Mouse (Mus musculus) small intestine, adult 2 months (tissue): ENCODE results near the gene Apaf1.
A peak's percentile ranks its signal among the peaks of the same experiment; 100 is the strongest.

Experiments used
- CTCF ChIP-seq: fragments of 200-500 bp; IDR thresholded peaks from 2 replicates; pipeline ENCODE4 v1.5.1; 2012; ENCODE audit warnings: low read depth, mild to moderate bottlenecking, control low read depth, inconsistent platforms, low read length, moderate library complexity, mixed read lengths; ENCODE audit not compliant: insufficient replicate concordance, insufficient read length; ENCODE audit errors: extremely low read depth
- POLR2A ChIP-seq: fragments of 200-500 bp; IDR thresholded peaks from 2 replicates; pipeline ENCODE4 v1.6.1; 2012; ENCODE audit warnings: low read depth, mild to moderate bottlenecking, control low read depth, inconsistent platforms, low read length, moderate library complexity

- TF ChIP-seq CTCF (peak; percentile 74; the same call in 1 of the 2 replicates), POLR2A (no peak)
Measured at GRCm38 (mm10) chr10:91032399-91032798, 50.2 kb downstream of the Apaf1 start.
